Mouse (Mus musculus) A20 (cell line): ENCODE measurements around the gene Fbxl17.

Source experiments
- DNase-seq: peaks from one replicate; pipeline ENCODE4 v3.0.0-alpha.2; 2011; ENCODE audit warnings: low read depth, low spot score

Fbxl17 gene

GRCm38 (mm10) chr17:63168019-63168788, 331.6 kb downstream of the Fbxl17 start:
- peak; percentile 91 for DNase-seq

GRCm38 (mm10) chr17:63167248-63167647, 332.6 kb downstream of the Fbxl17 start:
- DNase-seq, result no peak

- DNase-seq, result no peak
These were observed 333.1 kb downstream of the Fbxl17 start for GRCm38 (mm10) chr17:63166692-63167091.

- no peak for DNase-seq
These were observed 334.0 kb downstream of the Fbxl17 start for GRCm38 (mm10) chr17:63165847-63166246.

- DNase-seq, result no peak
These were observed 335.5 kb downstream of the Fbxl17 start for GRCm38 (mm10) chr17:63164289-63164688.

- no peak for DNase-seq
These were observed 337.9 kb downstream of the Fbxl17 start for GRCm38 (mm10) chr17:63161953-63162352.

- DNase-seq, result no peak
These were observed 340.6 kb downstream of the Fbxl17 start for GRCm38 (mm10) chr17:63159196-63159595.

- DNase-seq, result no peak
These were observed 341.4 kb downstream of the Fbxl17 start for GRCm38 (mm10) chr17:63158436-63158835.

- no peak for DNase-seq
These were observed 341.9 kb downstream of the Fbxl17 start for GRCm38 (mm10) chr17:63157906-63158305.

- DNase-seq, result no peak
These were observed 342.8 kb downstream of the Fbxl17 start for GRCm38 (mm10) chr17:63157019-63157418.

GRCm38 (mm10) chr17:63146514-63146913, 353.3 kb downstream of the Fbxl17 start:
- DNase-seq, result no peak

- no peak for DNase-seq
These were observed 353.9 kb downstream of the Fbxl17 start for GRCm38 (mm10) chr17:63145751-63146491.

GRCm38 (mm10) chr17:63145311-63145741, 354.5 kb downstream of the Fbxl17 start:
- no peak for DNase-seq

GRCm38 (mm10) chr17:63143825-63144224, 356.0 kb downstream of the Fbxl17 start:
- DNase-seq, result no peak

- no peak for DNase-seq
These were observed 365.0 kb downstream of the Fbxl17 start for GRCm38 (mm10) chr17:63134805-63135204.

GRCm38 (mm10) chr17:63122427-63122826, 377.4 kb downstream of the Fbxl17 start:
- DNase-seq, result no peak

- DNase-seq, result no peak
These were observed 380.1 kb downstream of the Fbxl17 start for GRCm38 (mm10) chr17:63119701-63120100.

GRCm38 (mm10) chr17:63119077-63119476, 380.7 kb downstream of the Fbxl17 start:
- no peak for DNase-seq

GRCm38 (mm10) chr17:63117130-63117529, 382.7 kb downstream of the Fbxl17 start:
- DNase-seq, result no peak

- no peak for DNase-seq
These were observed 385.3 kb downstream of the Fbxl17 start for GRCm38 (mm10) chr17:63114399-63115085.

GRCm38 (mm10) chr17:63112826-63113225, 387.0 kb downstream of the Fbxl17 start:
- no peak for DNase-seq

GRCm38 (mm10) chr17:63110994-63111393, 388.8 kb downstream of the Fbxl17 start:
- no peak for DNase-seq
